Mouse (Mus musculus) heart, embryonic 10.5 days (tissue): ENCODE measurements around the gene Spata13. TPM values are rescaled to one million over a fixed set of nuclear protein-coding genes. Genes with fewer than 3 reads are reported as not detected.

Experiments used
- DNase-seq: peaks from one replicate; pipeline ENCODE4 v3.0.0-alpha.2; 2017; ENCODE audit warnings: low spot score
- H3K27ac ChIP-seq: fragments of 300-500 bp; sonication (generic); 2 replicates; pipeline ENCODE4 v1.5.1; 2016; ENCODE audit warnings: mild to moderate bottlenecking
- H3K27me3 ChIP-seq: fragments of 300-500 bp; sonication (generic); 2 replicates; pipeline ENCODE4 v1.6.1; 2016; ENCODE audit warnings: mild to moderate bottlenecking; ENCODE audit not compliant: poor library complexity, insufficient read depth, severe bottlenecking
- H3K36me3 ChIP-seq: fragments of 300-500 bp; sonication (generic); 2 replicates; pipeline ENCODE4 v1.6.1; 2016; ENCODE audit warnings: mild to moderate bottlenecking, moderate library complexity
- H3K4me1 ChIP-seq: fragments of 300-500 bp; sonication (generic); 2 replicates; pipeline ENCODE4 v1.6.1; 2016; ENCODE audit warnings: mild to moderate bottlenecking
- H3K4me3 ChIP-seq: fragments of 300-500 bp; sonication (generic); 2 replicates; pipeline ENCODE4 v1.5.1; 2016; ENCODE audit warnings: mild to moderate bottlenecking, moderate library complexity
- H3K9me3 ChIP-seq: fragments of 300-500 bp; sonication (generic); 2 replicates; pipeline ENCODE4 v1.6.1; 2016; ENCODE audit warnings: mild to moderate bottlenecking, moderate library complexity
- WGBS: fragments of 180-500 bp; shearing (Covaris S2); methylation state at CpG from one replicate; pipeline ENCODE4 v1.1.7; 2016; 5-methylcytosine and 5-hydroxymethylcytosine counted together
- polyA plus RNA-seq: library from polyadenylated mRNA; unstranded; fragments of >200 nt; fragmentation: Nextera tagmentation; extraction: Ambion mirVana; gene quantifications from 2 replicates; pipeline ENCODE4 v1.2.1, GENCODE M21; 2016

Gene Spata13
- polyA plus RNA-seq, 1 experiment from 2014 or later, result 21.2 TPM

DNA sequence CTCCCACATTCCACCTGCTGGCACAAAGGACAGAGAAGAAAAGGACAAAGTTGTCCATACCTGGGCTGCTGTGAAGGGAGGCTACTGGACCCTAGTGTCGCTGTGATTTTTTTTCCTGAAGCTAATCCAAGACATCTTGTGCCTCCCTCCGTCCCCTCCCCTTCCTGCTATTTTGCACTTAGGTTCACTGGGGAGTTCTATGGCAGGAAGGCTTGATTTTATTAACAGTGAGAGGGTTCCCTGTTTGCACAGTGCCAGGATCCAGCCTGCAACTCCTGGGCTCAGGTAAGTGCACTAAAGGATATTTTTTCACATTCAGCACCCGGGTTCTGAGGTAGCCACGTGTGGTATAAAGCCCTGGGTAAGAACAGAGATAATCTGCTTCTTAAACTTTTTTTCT lies 134.1 kb downstream of the Spata13 start, which contains the start of gene C1qtnf9:
Gene C1qtnf9, plus strand, starts transcription at position 251 of the 400 bp plus-strand sequence.
- Histone ChIP-seq H3K4me1 (peaks cover 38% of the 10 kb centered on the region), H3K27me3 (no peaks in the 10 kb centered on the region), H3K36me3 (0 out of 2 replicates have a peak, but pooled peaks cover 3% of the 10 kb centered on the region), H3K4me3 (no peak within 1 kb of the TSS), H3K9me3 (no peaks in the 10 kb centered on the region), H3K27ac (no peak within 1 kb of the TSS)
- DNase-seq, result no peak
- 71% methylated on average over 4 of the region's 4 CpGs for WGBS

DNA sequence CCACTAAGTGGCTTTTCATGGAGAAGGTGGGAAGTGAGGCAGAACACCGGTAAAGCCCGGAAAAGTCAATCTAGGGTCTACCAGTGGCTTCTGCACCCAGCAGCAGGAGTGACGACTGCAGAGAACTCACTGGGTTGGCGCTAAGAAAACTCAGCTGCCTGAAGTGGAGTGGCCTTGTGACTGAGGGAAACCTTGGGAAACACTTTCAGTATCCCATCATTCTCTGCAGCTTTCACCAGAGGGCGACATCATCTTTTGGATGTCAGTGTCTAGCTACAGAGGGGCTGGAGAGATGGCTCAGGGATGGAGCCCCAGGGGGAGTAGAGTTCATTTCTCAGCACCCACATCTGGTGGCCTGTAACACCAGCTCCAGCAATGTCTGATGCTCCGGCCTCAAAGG lies 135.5 kb downstream of the Spata13 start:
- Histone ChIP-seq H3K27me3 (no peaks in the 10 kb centered on the region), H3K27ac (0 out of 2 replicates have a peak overlapping the region, but pooled peaks have one; percentile 47), H3K4me1 (peaks cover 36% of the 10 kb centered on the region), H3K4me3 (no peak overlapping the region), H3K36me3 (no peaks in the 10 kb centered on the region), H3K9me3 (no peaks in the 10 kb centered on the region)
- WGBS, result 36% methylated on average over 6 of the region's 6 CpGs
- DNase-seq, result no peak

DNA sequence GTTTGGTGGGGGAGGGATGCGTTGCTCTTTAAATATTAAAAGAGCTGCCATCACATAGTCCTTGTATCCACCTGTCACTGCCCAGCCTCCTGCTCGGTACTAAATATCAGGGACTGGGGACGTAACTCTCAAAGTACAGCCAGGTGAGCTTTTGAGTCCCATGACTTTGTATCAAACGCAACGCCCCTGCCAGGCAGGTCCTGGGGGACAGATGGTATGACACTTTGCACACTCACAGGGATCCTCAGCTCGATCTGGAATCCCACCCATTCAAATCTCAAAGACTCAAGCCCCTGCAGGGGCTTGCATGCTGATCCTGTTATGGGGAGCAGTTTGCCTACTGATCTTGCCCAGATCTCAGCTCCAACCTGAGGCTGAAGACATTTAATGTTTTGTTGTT lies 136.8 kb downstream of the Spata13 start:
- Histone ChIP-seq H3K27me3 (no peaks in the 10 kb centered on the region), H3K4me1 (peaks cover 24% of the 10 kb centered on the region; the same call in 1 of the 2 replicates), H3K27ac (no peak overlapping the region), H3K36me3 (no peaks in the 10 kb centered on the region), H3K9me3 (no peaks in the 10 kb centered on the region), H3K4me3 (no peak overlapping the region)
- WGBS, result 73% methylated on average over 6 of the region's 6 CpGs
- no peak for DNase-seq

DNA sequence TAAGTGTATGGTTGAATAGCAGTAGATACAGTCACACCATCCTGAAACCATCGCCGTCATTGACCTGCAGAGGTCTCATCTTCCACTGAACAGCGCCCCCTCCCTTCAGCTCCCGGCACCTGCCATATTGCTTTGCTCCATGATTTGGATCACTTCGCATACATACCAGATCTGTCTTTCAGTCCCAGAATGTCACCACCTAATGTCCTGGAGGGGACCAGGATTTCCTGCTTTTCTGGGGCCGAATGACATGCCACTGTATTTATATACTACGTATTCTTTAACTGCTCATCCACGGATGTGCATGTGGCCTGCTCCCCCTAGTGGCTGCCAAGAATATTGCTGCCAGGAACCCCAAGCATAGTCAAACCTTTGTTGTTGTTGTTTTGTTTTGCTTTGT lies 137.3 kb downstream of the Spata13 start:
- peaks cover 19% of the 10 kb centered on the region; the same call in 1 of the 2 replicates for H3K4me1 ChIP-seq
- H3K27ac ChIP-seq, result 0 out of 2 replicates have a peak overlapping the region, but pooled peaks have one; percentile 36
- H3K9me3 ChIP-seq, result no peaks in the 10 kb centered on the region
- H3K4me3 ChIP-seq, result peak overlapping the region; percentile 53
- no peaks in the 10 kb centered on the region for H3K36me3 ChIP-seq
- DNase-seq, result peak; percentile 86
- no peaks in the 10 kb centered on the region for H3K27me3 ChIP-seq
- 4% methylated on average over 8 of the region's 8 CpGs for WGBS

DNA sequence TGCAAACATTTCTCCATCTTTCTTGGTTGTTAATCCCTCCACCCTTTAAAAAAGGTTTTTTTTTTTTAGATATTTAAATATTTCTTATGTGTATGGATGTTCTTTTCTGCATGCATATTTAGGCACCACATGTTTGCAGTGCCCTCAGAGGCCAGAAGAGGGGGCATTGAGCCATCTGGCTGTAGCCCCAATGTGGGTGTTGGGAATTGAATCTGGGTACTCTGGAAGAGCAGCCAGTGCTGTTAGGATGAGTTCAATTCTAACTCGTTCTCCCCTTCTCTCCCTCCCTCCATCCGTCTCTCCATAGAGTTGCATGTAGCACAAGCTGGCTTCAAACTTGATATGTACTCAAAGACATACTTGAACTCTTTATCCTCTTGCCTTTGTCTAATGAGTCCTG lies 139.7 kb downstream of the Spata13 start:
- Histone ChIP-seq H3K4me1 (peaks cover 4% of the 10 kb centered on the region; the same call in 1 of the 2 replicates), H3K27me3 (no peaks in the 10 kb centered on the region), H3K27ac (no peak overlapping the region), H3K9me3 (no peaks in the 10 kb centered on the region), H3K4me3 (no peak overlapping the region), H3K36me3 (no peaks in the 10 kb centered on the region)
- no peak for DNase-seq
- 76% methylated on average over 2 of the region's 2 CpGs for WGBS

DNA sequence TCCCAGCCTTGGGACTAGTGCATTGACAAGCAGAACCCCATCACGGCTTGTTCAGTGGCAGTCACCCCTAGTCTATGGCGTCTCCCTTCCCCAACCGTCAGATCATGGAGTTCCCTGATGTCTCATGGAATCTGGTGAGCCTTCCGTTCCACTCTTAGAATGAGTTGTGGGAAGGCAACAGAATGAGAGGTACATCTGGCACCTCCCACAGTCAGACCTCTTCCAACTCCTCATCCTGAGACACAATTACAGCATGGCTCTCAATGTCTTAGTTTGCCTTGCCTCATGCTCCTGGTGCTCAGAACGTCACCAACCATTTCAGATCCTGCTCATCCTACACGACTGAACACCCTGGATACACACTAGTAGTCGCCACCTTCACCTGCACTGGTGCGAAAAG lies 142.7 kb downstream of the Spata13 start:
- Histone ChIP-seq H3K4me1 (no peaks in the 10 kb centered on the region), H3K36me3 (no peaks in the 10 kb centered on the region), H3K9me3 (no peaks in the 10 kb centered on the region), H3K27me3 (no peaks in the 10 kb centered on the region), H3K4me3 (no peak overlapping the region), H3K27ac (no peak overlapping the region)
- no peak for DNase-seq
- WGBS, result 78% methylated on average over 8 of the region's 8 CpGs

DNA sequence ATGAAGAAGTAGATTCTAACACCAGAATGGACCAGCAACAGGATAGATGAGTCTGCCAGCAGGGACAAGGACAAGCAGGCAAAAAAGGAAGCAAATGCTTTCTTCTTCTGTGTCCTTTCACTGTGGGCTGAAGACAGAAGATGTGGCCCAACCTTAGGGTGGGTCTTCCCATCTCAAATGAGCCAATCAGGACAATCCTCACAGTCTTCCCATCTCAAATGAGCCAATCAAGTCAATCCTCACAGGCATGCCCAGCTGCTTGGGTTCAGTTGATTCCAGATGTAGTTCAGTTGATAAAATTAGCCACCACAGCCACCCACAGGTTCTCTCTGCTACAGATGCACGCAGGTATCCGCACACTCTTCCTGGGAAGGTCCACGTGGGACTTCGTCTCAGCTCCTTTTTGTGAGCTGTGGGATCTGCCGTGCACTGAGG lies 143.7 kb downstream of the Spata13 start:
- WGBS, result 79% methylated on average over 5 of the region's 5 CpGs
- DNase-seq, result no peak
- no peak overlapping the region for H3K27ac ChIP-seq

DNA sequence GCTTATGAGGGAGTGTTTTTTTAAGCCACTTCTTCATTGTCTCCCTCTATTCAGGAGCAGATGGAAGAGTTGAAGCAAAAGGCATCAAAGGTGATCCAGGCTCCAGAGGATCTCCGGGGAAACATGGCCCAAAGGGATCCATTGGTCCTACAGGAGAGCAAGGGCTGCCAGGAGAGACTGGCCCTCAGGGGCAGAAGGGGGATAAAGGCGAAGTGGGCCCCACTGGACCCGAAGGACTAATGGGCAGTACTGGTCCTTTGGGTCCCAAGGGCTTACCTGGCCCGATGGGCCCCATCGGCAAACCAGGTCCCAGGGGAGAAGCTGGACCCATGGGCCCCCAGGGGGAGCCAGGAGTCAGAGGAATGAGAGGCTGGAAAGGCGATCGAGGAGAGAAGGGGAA lies 145.4 kb downstream of the Spata13 start:
- peaks cover 4% of the 10 kb centered on the region; the same call in 1 of the 2 replicates for H3K27me3 ChIP-seq
- no peaks in the 10 kb centered on the region for H3K36me3 ChIP-seq
- no peak overlapping the region for H3K27ac ChIP-seq
- H3K4me3 ChIP-seq, result no peak overlapping the region
- no peak for DNase-seq
- 89% methylated on average over 7 of the region's 7 CpGs for WGBS
- peaks cover 3% of the 10 kb centered on the region; the same call in 1 of the 2 replicates for H3K4me1 ChIP-seq
- H3K9me3 ChIP-seq, result no peaks in the 10 kb centered on the region

More for the DNA sequence above, 143.7 kb downstream of the Spata13 start:
- no peak overlapping the region for H3K4me3 ChIP-seq
- H3K4me1 ChIP-seq, result no peaks in the 10 kb centered on the region
- H3K36me3 ChIP-seq, result no peaks in the 10 kb centered on the region
- no peaks in the 10 kb centered on the region for H3K9me3 ChIP-seq
- H3K27me3 ChIP-seq, result no peaks in the 10 kb centered on the region

DNA sequence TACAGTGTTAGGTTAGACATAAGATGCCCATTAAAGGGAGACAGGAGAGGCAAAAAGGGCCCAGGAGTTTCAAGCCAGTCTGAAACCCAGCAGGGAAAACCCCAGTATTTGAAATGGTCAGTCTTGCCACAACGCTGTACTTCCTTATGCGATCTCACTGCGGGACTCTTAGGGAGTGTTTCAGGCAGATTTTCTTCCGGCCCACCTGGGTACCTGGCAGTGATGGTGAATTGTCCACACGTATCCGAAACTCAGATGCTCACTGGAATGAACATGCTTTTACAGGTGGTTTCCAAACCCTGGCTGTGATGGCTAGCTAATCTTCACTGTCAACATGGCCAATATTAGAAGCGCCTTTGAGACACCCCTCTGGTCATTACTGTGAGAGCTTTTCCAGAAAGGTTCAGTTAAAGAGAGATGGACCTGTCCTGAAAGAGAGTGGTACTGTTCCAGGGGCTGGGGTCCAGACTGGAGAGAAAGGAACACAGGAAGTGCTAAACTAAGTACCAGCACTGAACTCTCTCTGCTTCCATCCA lies 148.4 kb downstream of the Spata13 start:
- H3K27me3 ChIP-seq, result peaks cover 4% of the 10 kb centered on the region; the same call in 1 of the 2 replicates
- H3K36me3 ChIP-seq, result 0 out of 2 replicates have a peak, but pooled peaks cover under 1% of the 10 kb centered on the region
- WGBS, result 36% methylated on average over 7 of the region's 7 CpGs
- H3K27ac ChIP-seq, result no peak overlapping the region
- DNase-seq, result no peak
- H3K9me3 ChIP-seq, result no peaks in the 10 kb centered on the region
- H3K4me1 ChIP-seq, result peaks cover 7% of the 10 kb centered on the region; the same call in 1 of the 2 replicates
- no peak overlapping the region for H3K4me3 ChIP-seq

DNA sequence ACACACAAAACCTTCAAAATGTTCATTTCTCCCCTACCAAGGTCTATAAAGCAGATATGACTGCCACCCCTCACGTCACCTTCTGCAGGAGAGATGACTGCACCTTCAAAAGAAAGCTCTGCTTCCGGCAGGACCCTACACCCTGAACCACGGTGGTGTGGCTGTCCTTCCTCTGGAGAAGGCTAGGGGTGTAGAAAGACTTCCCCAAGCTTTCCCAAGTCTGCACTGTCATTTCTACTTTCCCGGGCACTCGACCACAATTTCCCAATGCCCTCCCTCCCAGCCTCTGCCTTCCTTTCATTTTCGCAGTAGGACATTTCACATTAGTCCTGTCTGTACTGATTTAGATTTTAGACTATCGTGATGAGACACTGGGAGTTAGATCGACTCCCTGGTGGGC lies 149.4 kb downstream of the Spata13 start:
- Histone ChIP-seq H3K4me1 (peaks cover 7% of the 10 kb centered on the region; the same call in 1 of the 2 replicates), H3K4me3 (0 out of 2 replicates have a peak overlapping the region, but pooled peaks have one; percentile 15), H3K27ac (no peak overlapping the region), H3K36me3 (peaks cover 10% of the 10 kb centered on the region), H3K9me3 (no peaks in the 10 kb centered on the region), H3K27me3 (peaks cover 4% of the 10 kb centered on the region; the same call in 1 of the 2 replicates)
- DNase-seq, result no peak
- WGBS, result 42% methylated on average over 8 of the region's 8 CpGs

DNA sequence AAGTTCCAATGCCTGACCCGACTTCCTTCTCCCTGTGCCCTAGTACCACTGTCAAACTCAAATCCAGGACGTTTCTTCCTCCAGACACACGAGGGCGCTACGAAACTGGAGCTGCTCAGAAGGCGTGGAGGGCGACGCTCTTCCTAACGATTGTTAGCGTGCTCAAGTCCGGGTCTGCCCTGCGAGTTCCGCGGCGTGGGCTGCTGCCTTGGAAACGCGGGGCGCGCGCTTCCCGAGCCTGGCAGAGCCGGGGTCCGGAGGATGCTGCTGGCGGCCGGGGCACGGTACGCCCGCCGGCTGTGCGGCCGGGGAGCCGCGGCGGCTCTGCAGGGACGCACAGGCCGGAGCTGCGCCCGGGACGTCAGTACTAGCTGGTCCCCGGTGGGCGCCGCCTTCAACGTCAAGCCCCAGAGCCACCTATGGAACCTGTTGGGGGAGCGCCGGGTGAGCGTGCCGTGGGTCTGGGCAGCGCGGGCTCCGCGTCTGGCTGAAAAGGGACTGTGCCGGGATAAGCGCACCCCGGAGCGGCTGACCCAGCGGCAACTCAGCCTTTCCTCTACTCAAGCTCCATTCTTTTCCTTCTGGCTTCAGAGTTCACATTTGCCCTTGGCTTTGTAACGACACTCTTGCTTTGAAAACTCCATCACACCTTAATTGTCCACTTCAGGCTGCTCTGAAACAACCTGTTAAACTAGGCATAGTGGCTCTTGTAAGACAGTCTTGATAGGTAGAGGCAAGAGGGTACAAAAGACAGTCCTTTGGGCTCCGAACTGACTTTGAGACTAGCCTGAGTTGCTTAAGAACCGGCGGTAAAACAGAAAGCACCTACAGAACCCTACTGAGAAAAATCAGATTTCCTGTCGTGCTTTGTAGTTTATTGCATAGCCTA lies 150.9 kb downstream of the Spata13 start, which contains the start of gene Mipep:
Gene Mipep, plus strand, starts transcription at position 147 of the 889 bp plus-strand sequence.
- peaks cover 7% of the 10 kb centered on the region; the same call in 1 of the 2 replicates for H3K4me1 ChIP-seq
- peak; percentile 93 for DNase-seq
- H3K9me3 ChIP-seq, result no peaks in the 10 kb centered on the region
- WGBS, result 1% methylated on average over 61 of the region's 61 CpGs
- peaks cover 4% of the 10 kb centered on the region; the same call in 1 of the 2 replicates for H3K27me3 ChIP-seq
- H3K4me3 ChIP-seq, result peak within 1 kb of the TSS; percentile 92
- peak within 1 kb of the TSS; percentile 91 for H3K27ac ChIP-seq
- peaks cover 13% of the 10 kb centered on the region for H3K36me3 ChIP-seq

DNA sequence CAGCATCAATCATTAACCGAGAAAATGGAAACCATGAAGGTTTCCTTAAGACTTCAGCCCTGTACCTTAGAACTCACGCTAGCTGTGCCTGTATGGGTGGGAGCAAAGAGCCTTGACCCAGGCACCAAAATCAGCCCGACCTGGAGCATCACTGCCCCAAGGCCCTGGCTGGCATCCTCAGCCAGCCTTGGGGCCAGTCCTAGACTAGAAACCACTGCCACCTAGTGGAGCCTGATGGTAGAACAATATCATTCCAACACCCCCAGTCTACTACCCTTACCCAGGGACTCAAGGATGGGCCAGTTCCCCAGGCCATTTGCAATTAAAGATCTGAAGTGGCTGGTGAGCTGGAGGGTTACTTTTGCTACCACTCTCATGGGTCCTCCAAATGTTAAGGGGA lies 156.3 kb downstream of the Spata13 start:
- Histone ChIP-seq H3K4me1 (0 out of 2 replicates have a peak, but pooled peaks cover 2% of the 10 kb centered on the region), H3K36me3 (peaks cover 33% of the 10 kb centered on the region), H3K27ac (no peak overlapping the region), H3K4me3 (no peak overlapping the region), H3K27me3 (no peaks in the 10 kb centered on the region), H3K9me3 (no peaks in the 10 kb centered on the region)
- no peak for DNase-seq
- WGBS, result 37% methylated on average over 3 of the region's 3 CpGs
